Mouse (Mus musculus): ENCODE results near the gene Gpx3. TPM values are rescaled to one million over a fixed set of nuclear protein-coding genes. Genes with fewer than 3 reads are reported as not detected.
"Not testable (repeated sequence)": the region's sequence is repeated elsewhere in the genome, so short reads cannot be mapped to it uniquely, and the experiment has no call there.

Gpx3 gene
- polyA plus RNA-seq (2015; fragmentation: Nextera tagmentation; extraction: Ambion mirVana), result 26.5 and 30.0 TPM in 2 replicates

GRCm38 (mm10) chr11:54902333-54903323 is at the start of gene Gpx3:
Gene Gpx3 (plus strand): TSS chr11:54902453.
- Histone ChIP-seq H3K4me2 (peak within 1 kb of the TSS; percentile 95), H3K36me3 (replicated peaks) (no peaks in the 10 kb centered on the region), H3K4me1 (peaks cover 10% of the 10 kb centered on the region; the same call in 1 of the 2 replicates), H3K4me3 (peak within 1 kb of the TSS; percentile 54), H3K27ac (no peak within 1 kb of the TSS), H3K9ac (peak within 1 kb of the TSS; percentile 53), H3K27me3 (replicated peaks) (no peaks in the 10 kb centered on the region), H3K9me3 (no peaks in the 10 kb centered on the region)
- 14% methylated on average over 44 of the region's 45 CpGs for WGBS
- peak; percentile 96 for ATAC-seq (replicated peaks)

GRCm38 (mm10) chr11:54858880-54859279 is 43.4 kb upstream of the Gpx3 start:
- not testable (repeated sequence) for H3K4me3 ChIP-seq

GRCm38 (mm10) chr11:54859322-54860165 is 42.7 kb upstream of the Gpx3 start:
- WGBS, result 26% methylated on average over 11 of the region's 11 CpGs

More at GRCm38 (mm10) chr11:54858880-54859279, 43.4 kb upstream of the Gpx3 start:
- H3K9me3 ChIP-seq; H3K27me3 ChIP-seq (replicated peaks); H3K36me3 ChIP-seq (replicated peaks); H3K27ac ChIP-seq; H3K9ac ChIP-seq; ATAC-seq (replicated peaks); H3K4me2 ChIP-seq: not testable (repeated sequence)
- H3K4me1 ChIP-seq, result peaks cover 11% of the 10 kb centered on the region
- WGBS, result 94% methylated on average over 11 of the region's 12 CpGs

GRCm38 (mm10) chr11:54860256-54861038 is 41.8 kb upstream of the Gpx3 start, which contains the start of gene Lyrm7:
Gene Lyrm7 (minus strand): TSS chr11:54860916.
- under 1% methylated on average over 42 of the region's 42 CpGs for WGBS
- peak; percentile 97 for ATAC-seq (replicated peaks)
- no peaks in the 10 kb centered on the region for H3K9me3 ChIP-seq
- no peaks in the 10 kb centered on the region for H3K27me3 ChIP-seq (replicated peaks)
- H3K9ac ChIP-seq, result peak within 1 kb of the TSS; percentile 62
- peak within 1 kb of the TSS; percentile 62 for H3K4me3 ChIP-seq
- H3K4me2 ChIP-seq, result peak within 1 kb of the TSS; percentile 76
- peak within 1 kb of the TSS; percentile 90 for H3K27ac ChIP-seq
- H3K36me3 ChIP-seq (replicated peaks), result no peaks in the 10 kb centered on the region
- peaks cover 14% of the 10 kb centered on the region for H3K4me1 ChIP-seq

More at GRCm38 (mm10) chr11:54859322-54860165, 42.7 kb upstream of the Gpx3 start:
- H3K4me3 ChIP-seq, result peak overlapping the region; percentile 62
- H3K9me3 ChIP-seq, result no peaks in the 10 kb centered on the region
- H3K36me3 ChIP-seq (replicated peaks), result no peaks in the 10 kb centered on the region
- no peak for ATAC-seq (replicated peaks)
- H3K27ac ChIP-seq, result peak overlapping the region; percentile 90
- peaks cover 11% of the 10 kb centered on the region for H3K4me1 ChIP-seq
- no peaks in the 10 kb centered on the region for H3K27me3 ChIP-seq (replicated peaks)
- H3K4me2 ChIP-seq, result peak overlapping the region; percentile 76
- H3K9ac ChIP-seq, result peak overlapping the region; percentile 62

- WGBS, result 91% methylated on average over 5 of the region's 5 CpGs
- peaks cover 16% of the 10 kb centered on the region for H3K4me1 ChIP-seq
- ATAC-seq (replicated peaks), result no peak
- H3K27ac ChIP-seq, result no peak overlapping the region
- H3K4me3 ChIP-seq, result peak overlapping the region; percentile 62; the same call in 1 of the 2 replicates
- H3K36me3 ChIP-seq (replicated peaks), result no peaks in the 10 kb centered on the region
- no peak overlapping the region for H3K9ac ChIP-seq
- no peaks in the 10 kb centered on the region for H3K9me3 ChIP-seq
- no peak overlapping the region for H3K4me2 ChIP-seq
- no peaks in the 10 kb centered on the region for H3K27me3 ChIP-seq (replicated peaks)
These were observed 40.5 kb upstream of the Gpx3 start for GRCm38 (mm10) chr11:54861471-54862420.

GRCm38 (mm10) chr11:54862621-54863520 is 39.4 kb upstream of the Gpx3 start:
- no peak for ATAC-seq (replicated peaks)
- no peak overlapping the region for H3K4me3 ChIP-seq
- no peak overlapping the region for H3K4me2 ChIP-seq
- H3K9me3 ChIP-seq, result no peaks in the 10 kb centered on the region
- WGBS, result 42% methylated on average over 10 of the region's 10 CpGs
- no peak overlapping the region for H3K9ac ChIP-seq
- H3K4me1 ChIP-seq, result peaks cover 24% of the 10 kb centered on the region
- H3K27me3 ChIP-seq (replicated peaks), result no peaks in the 10 kb centered on the region
- H3K27ac ChIP-seq, result no peak overlapping the region
- no peaks in the 10 kb centered on the region for H3K36me3 ChIP-seq (replicated peaks)

GRCm38 (mm10) chr11:54865330-54866085 is 36.7 kb upstream of the Gpx3 start:
- 75% methylated on average over 6 of the region's 6 CpGs for WGBS
- Histone ChIP-seq H3K4me3 (peak overlapping the region; percentile 59), H3K4me1 (peaks cover 34% of the 10 kb centered on the region), H3K4me2 (peak overlapping the region; percentile 66), H3K27me3 (replicated peaks) (no peaks in the 10 kb centered on the region), H3K9ac (peak overlapping the region; percentile 79; the same call in 1 of the 2 replicates), H3K27ac (peak overlapping the region; percentile 93), H3K9me3 (no peaks in the 10 kb centered on the region), H3K36me3 (replicated peaks) (peaks cover 4% of the 10 kb centered on the region)
- ATAC-seq (replicated peaks), result no peak

- peak within 1 kb of the TSS; percentile 79 for H3K9ac ChIP-seq
- ATAC-seq (replicated peaks), result peak; percentile 86
These were observed 35.9 kb upstream of the Gpx3 start, which contains the start of gene Hint1 for GRCm38 (mm10) chr11:54866119-54867048. Gene Hint1 (plus strand): TSS chr11:54866383.

GRCm38 (mm10) chr11:54867049-54867385 is 35.2 kb upstream of the Gpx3 start:
- peak overlapping the region; percentile 66 for H3K4me2 ChIP-seq
- peaks cover 30% of the 10 kb centered on the region for H3K4me1 ChIP-seq
- WGBS, result 3% methylated on average over 5 of the region's 5 CpGs
- H3K27me3 ChIP-seq (replicated peaks), result no peaks in the 10 kb centered on the region
- peak overlapping the region; percentile 79 for H3K9ac ChIP-seq
- peak overlapping the region; percentile 59 for H3K4me3 ChIP-seq
- H3K36me3 ChIP-seq (replicated peaks), result peaks cover 16% of the 10 kb centered on the region
- 0 out of 2 replicates have a peak, but pooled peaks have one; percentile 3 for ATAC-seq (replicated peaks)
- H3K9me3 ChIP-seq, result no peaks in the 10 kb centered on the region
- H3K27ac ChIP-seq, result peak overlapping the region; percentile 93

More at GRCm38 (mm10) chr11:54866119-54867048, 35.9 kb upstream of the Gpx3 start, which contains the start of gene Hint1:
- no peaks in the 10 kb centered on the region for H3K9me3 ChIP-seq
- peak within 1 kb of the TSS; percentile 66 for H3K4me2 ChIP-seq
- under 1% methylated on average over 105 of the region's 107 CpGs for WGBS
- H3K4me1 ChIP-seq, result peaks cover 30% of the 10 kb centered on the region
- H3K36me3 ChIP-seq (replicated peaks), result peaks cover 10% of the 10 kb centered on the region
- peak within 1 kb of the TSS; percentile 59 for H3K4me3 ChIP-seq
- H3K27me3 ChIP-seq (replicated peaks), result no peaks in the 10 kb centered on the region
- peak within 1 kb of the TSS; percentile 93 for H3K27ac ChIP-seq

Measured in midbrain, embryonic 15.5 days (tissue).